Mouse (Mus musculus): ENCODE data around the gene D930048N14Rik. TPM values are rescaled to one million over a fixed set of nuclear protein-coding genes. Genes with fewer than 3 reads are reported as not detected.

Gene D930048N14Rik
- polyA plus RNA-seq (2012; rRNA removed): 1.2 and 3.3 TPM in 2 replicates

GRCm38 (mm10) chr11:51650691-51651515, at the start of gene D930048N14Rik, which contains the start of gene N4bp3:
Gene D930048N14Rik (plus strand): TSS chr11:51650954.
Gene N4bp3 (minus strand): TSS chr11:51650842.

GRCm38 (mm10) chr11:51606447-51607095, 44.2 kb upstream of the D930048N14Rik start, which contains the start of gene Hnrnpab:
Gene Hnrnpab (minus strand): TSS chr11:51606847.

GRCm38 (mm10) chr11:51619409-51620060, 31.2 kb upstream of the D930048N14Rik start, which contains the start of gene Nhp2:
Gene Nhp2 (plus strand): TSS chr11:51619735.

GRCm38 (mm10) chr11:51635525-51636322, 15.0 kb upstream of the D930048N14Rik start, which contains the start of gene Rmnd5b:
Gene Rmnd5b (minus strand): TSS chr11:51635896.

GRCm38 (mm10) chr11:51688330-51689328, 37.9 kb downstream of the D930048N14Rik start, which contains the start of gene 0610009B22Rik:
Gene 0610009B22Rik (minus strand): TSS chr11:51688874.

Other genes starting within 250 kb of the D930048N14Rik start
- 7.2 and 10.1 TPM in 2 replicates for gene Phykpl, start 66.2 kb upstream of the D930048N14Rik start, polyA plus RNA-seq (2012; rRNA removed)
- 737 and 915 TPM in 2 replicates for gene Hnrnpab, start 44.1 kb upstream of the D930048N14Rik start, polyA plus RNA-seq (2012; rRNA removed)
- gene Nhp2, start 31.2 kb upstream of the D930048N14Rik start, polyA plus RNA-seq (2012; rRNA removed): 123 and 142 TPM in 2 replicates
- 31.3 and 35.2 TPM in 2 replicates for gene Rmnd5b, start 15.1 kb upstream of the D930048N14Rik start, polyA plus RNA-seq (2012; rRNA removed)
- 7.5 and 8.3 TPM in 2 replicates for gene N4bp3, start 112 bp upstream of the D930048N14Rik start, polyA plus RNA-seq (2012; rRNA removed)
- 23.7 and 51.7 TPM in 2 replicates for gene 0610009B22Rik, start 37.9 kb downstream of the D930048N14Rik start, polyA plus RNA-seq (2012; rRNA removed)
- gene Sec24a, start 112.7 kb downstream of the D930048N14Rik start, polyA plus RNA-seq (2012; rRNA removed): 5.7 and 10.7 TPM in 2 replicates
- 40.0 and 64.0 TPM in 2 replicates for gene Sar1b, start 112.7 kb downstream of the D930048N14Rik start, polyA plus RNA-seq (2012; rRNA removed)
- 0.84 and 1.3 TPM in 2 replicates for gene Jade2, start 206.7 kb downstream of the D930048N14Rik start, polyA plus RNA-seq (2012; rRNA removed)

Measured in central nervous system, embryonic 11.5 days (tissue).